ENCODE assay signal across 9 mouse cellular contexts in genomic region chr8:122030965-122031364, GRCm38 (mm10).
A peak's percentile ranks its signal among the peaks of the same experiment; 100 is the strongest.
DNase-seq lines count a peak whose midpoint lies in the region; ATAC-seq and TF ChIP-seq lines count a peak whose summit lies in the region.
"Had no signal": no experiment of that assay in that cellular context is flagged by ENCODE, and none has a peak within 500 bp of the region (broad histone marks: within the 10 kb centered on the region; RNA-seq: fewer than 3 reads in every experiment).

No protein-coding gene starts in this region.

- no peaks in the 10 kb centered on the region for H3K9me3 ChIP-seq in heart, embryonic 13.5 days
- H3K9me3 ChIP-seq in midbrain, postnatal 0 days (ENCODE audit: low read length) = no peaks in the 10 kb centered on the region
- H3K9me3 ChIP-seq: intestine, embryonic 15.5 days had no signal

- no peak for ATAC-seq in heart, embryonic 13.5 days (ENCODE audit: extremely low read depth, insufficient number of reproducible peaks, low FRiP score, low TSS enrichment)
- no peak for ATAC-seq in midbrain, postnatal 0 days (ENCODE audit: low FRiP score)
- ATAC-seq: intestine, embryonic 15.5 days had no signal

- H3K9ac ChIP-seq in heart, embryonic 13.5 days = peak overlapping the region; percentile 42; the same call in 1 of the 2 replicates
- H3K9ac ChIP-seq in midbrain, postnatal 0 days (replicated peaks; ENCODE audit: low read length, poor library complexity, severe bottlenecking) = 0 out of 2 replicates have a peak overlapping the region, but pooled peaks have one; percentile 1
- H3K9ac ChIP-seq: intestine, embryonic 15.5 days had no signal

- H3K36me3 ChIP-seq in heart, embryonic 13.5 days = peaks cover 13% of the 10 kb centered on the region
- peaks cover 4% of the 10 kb centered on the region for H3K36me3 ChIP-seq in midbrain, postnatal 0 days (ENCODE audit: insufficient read depth, low read length)

- H3K27me3 ChIP-seq in heart, embryonic 13.5 days (replicated peaks) = no peaks in the 10 kb centered on the region
- H3K27me3 ChIP-seq in midbrain, postnatal 0 days (ENCODE audit: insufficient read depth, low read length) = no peaks in the 10 kb centered on the region
- H3K27me3 ChIP-seq: intestine, embryonic 15.5 days had no signal

- DNase-seq in heart, postnatal 36 days = no peak
- DNase-seq in cerebellum, adult 18-20 months = peak; percentile 50 to 51
- peak; percentile 70 to 74 for DNase-seq in cerebellum, postnatal 14 days
- DNase-seq in midbrain, postnatal 0 days (ENCODE audit: low spot score) = peak; percentile 82
- DNase-seq in ovary, adult 18-20 months (ENCODE audit: low spot score) = no peak
- DNase-seq in frontal cortex, postnatal 10 days (ENCODE audit: low spot score in 2 of 2) = no peak
- DNase-seq: lung, adult 2 months had no signal

- no peak overlapping the region for H3K4me3 ChIP-seq in heart, embryonic 13.5 days
- no peak overlapping the region for H3K4me3 ChIP-seq in midbrain, postnatal 0 days (ENCODE audit: low read depth, low read length)
- H3K4me3 ChIP-seq: intestine, embryonic 15.5 days had no signal

- no peak overlapping the region for H3K4me2 ChIP-seq in heart, embryonic 13.5 days
- H3K4me2 ChIP-seq in midbrain, postnatal 0 days (ENCODE audit: low read depth, low read length, poor library complexity, severe bottlenecking) = no peak overlapping the region
- H3K4me2 ChIP-seq: intestine, embryonic 15.5 days had no signal

- 0 out of 2 replicates have a peak overlapping the region, but pooled peaks have one; percentile 39 for H3K27ac ChIP-seq in heart, embryonic 13.5 days (replicated peaks)
- H3K27ac ChIP-seq in midbrain, postnatal 0 days (ENCODE audit: low read depth, low read length) = no peak overlapping the region
- H3K27ac ChIP-seq: intestine, embryonic 15.5 days had no signal

- TF ChIP-seq CTCF in midbrain, postnatal 0 days (IDR thresholded peaks at IDR 0.05) = no peak

- WGBS in heart, embryonic 13.5 days = 37% methylated on average over 7 of the region's 7 CpGs
- 14% methylated on average over 7 of the region's 7 CpGs for WGBS in midbrain, postnatal 0 days

- intact Hi-C loops in heart, postnatal 36 days (cut with DNase I) = no loop called here

- peaks cover 45% of the 10 kb centered on the region for H3K4me1 ChIP-seq in heart, embryonic 13.5 days
- peaks cover 9% of the 10 kb centered on the region; the same call in 1 of the 2 replicates for H3K4me1 ChIP-seq in midbrain, postnatal 0 days (ENCODE audit: insufficient read depth, low read length)
- H3K4me1 ChIP-seq: intestine, embryonic 15.5 days had no signal

Comparison
In these comparisons a context has a peak if more than half of its experiments do, and no peak if none do; other contexts are left out.
1. DNase-seq: peak in cerebellum, adult 18-20 months (2 of 2), cerebellum, postnatal 14 days (2 of 2) and midbrain, postnatal 0 days (single experiment); none in heart, postnatal 36 days (0 of 2), ovary, adult 18-20 months (single experiment) and frontal cortex, postnatal 10 days (0 of 2).